Mouse (Mus musculus) MEL (cell line): ENCODE results near the gene Epha4. TPM values are rescaled to one million over a fixed set of nuclear protein-coding genes. Genes with fewer than 3 reads are reported as not detected.

Source experiments
- DNase-seq: peaks from one replicate; pipeline ENCODE4 v3.0.0; 2011; ENCODE audit warnings: low read depth, low spot score
- H3K27ac ChIP-seq: 2 replicates; pipeline ENCODE4 v1.5.1; 2012; ENCODE audit warnings: low read depth, mild to moderate bottlenecking, control low read depth, low read length, moderate library complexity; ENCODE audit not compliant: control insufficient read depth
- H3K27me3 ChIP-seq, 2 experiments: fragments of 150-350 bp in 1 of 2; sonication (generic) in 1 of 2; 2 replicates each; pipeline ENCODE4 v1.6.1; 2012; ENCODE audit warnings: low read length in 2 of 2, mild to moderate bottlenecking in 2 of 2, improper control_type of control experiment in 1 of 2, moderate library complexity in 1 of 2; ENCODE audit not compliant: insufficient read depth in 2 of 2, control insufficient read depth in 1 of 2
- H3K36me3 ChIP-seq, 2 experiments: 2 replicates each; pipeline ENCODE4 v1.6.1; 2012 to 2014; ENCODE audit warnings: low read length in 2 of 2, improper control_type of control experiment in 1 of 2, inconsistent platforms in 1 of 2, mild to moderate bottlenecking in 1 of 2; ENCODE audit not compliant: insufficient read depth in 2 of 2, control insufficient read depth in 1 of 2
- H3K4me1 ChIP-seq, 2 experiments: fragments of 150-350 bp in 1 of 2; sonication (generic) in 1 of 2; 2 replicates each; pipeline ENCODE4 v1.6.1; 2012; ENCODE audit warnings: low read length in 2 of 2, improper control_type of control experiment in 1 of 2, mild to moderate bottlenecking in 1 of 2; ENCODE audit not compliant: insufficient read depth in 2 of 2, control insufficient read depth in 1 of 2
- H3K4me3 ChIP-seq, 2 experiments: fragments of 150-350 bp in 1 of 2; sonication (generic) in 1 of 2; 2 replicates each; pipeline ENCODE4 v1.5.1; 2012; ENCODE audit warnings: low read depth in 2 of 2, low read length in 2 of 2, mild to moderate bottlenecking in 2 of 2, moderate library complexity in 2 of 2, control low read depth in 1 of 2, improper control_type of control experiment in 1 of 2; ENCODE audit not compliant: control insufficient read depth in 1 of 2, insufficient read depth in 1 of 2
- H3K79me2 ChIP-seq: 2 replicates; pipeline ENCODE4 v1.6.1; 2012; ENCODE audit warnings: mild to moderate bottlenecking, low read length, moderate library complexity; ENCODE audit not compliant: control insufficient read depth, poor library complexity, insufficient read depth
- H3K9ac ChIP-seq: 2 replicates; pipeline ENCODE4 v1.6.1; 2012; ENCODE audit warnings: low read depth, mild to moderate bottlenecking, control low read depth, low read length, moderate library complexity; ENCODE audit not compliant: control insufficient read depth, poor library complexity, severe bottlenecking
- H3K9me3 ChIP-seq: fragments of 150-350 bp; sonication (generic); replicated peaks from 2 replicates; pipeline ENCODE4 v1.6.1; 2012; ENCODE audit warnings: mild to moderate bottlenecking, low read length, improper control_type of control experiment, moderate library complexity; ENCODE audit not compliant: insufficient read depth
- BHLHE40 ChIP-seq: IDR thresholded peaks from 2 replicates; pipeline ENCODE4 v1.6.1; 2012; ENCODE audit warnings: low read depth, mild to moderate bottlenecking, inconsistent platforms, low read length, improper control_type of control experiment, borderline replicate concordance
- CHD1 ChIP-seq: IDR thresholded peaks from 2 replicates; pipeline ENCODE4 v1.6.1; 2012; ENCODE audit warnings: low read depth, mild to moderate bottlenecking, inconsistent platforms, low read length, improper control_type of control experiment
- CHD2 ChIP-seq: IDR thresholded peaks from 2 replicates; pipeline ENCODE4 v1.6.1; 2011; ENCODE audit warnings: low read length, improper control_type of control experiment
- CTCF ChIP-seq, 3 experiments: IDR thresholded peaks in 2 of 3; conservative IDR thresholded peaks in 1 of 3; 2 replicates each; pipeline ENCODE4 v1.5.1; 2011 to 2012; ENCODE audit warnings: low read length in 3 of 3, low read depth in 2 of 3, mild to moderate bottlenecking in 2 of 3, improper control_type of control experiment in 1 of 3, inconsistent platforms in 1 of 3, mixed read lengths in 1 of 3, moderate library complexity in 1 of 3; ENCODE audit not compliant: control insufficient read depth in 1 of 3, insufficient read depth in 1 of 3, poor library complexity in 1 of 3, severe bottlenecking in 1 of 3
- EP300 ChIP-seq, 2 experiments: IDR thresholded peaks; 2 replicates each; pipeline ENCODE4 v1.6.1; 2011; ENCODE audit warnings: improper control_type of control experiment in 2 of 2, low read length in 2 of 2, low read depth in 1 of 2, mild to moderate bottlenecking in 1 of 2
- ETS1 ChIP-seq: IDR thresholded peaks from 2 replicates; pipeline ENCODE4 v1.6.1; 2012; ENCODE audit warnings: low read depth, mild to moderate bottlenecking, inconsistent platforms, low read length, improper control_type of control experiment, moderate library complexity
- GATA1 ChIP-seq: IDR thresholded peaks from 2 replicates; pipeline ENCODE4 v1.6.1; 2011; ENCODE audit warnings: low read depth, low read length, improper control_type of control experiment
- JUND ChIP-seq: IDR thresholded peaks from 2 replicates; pipeline ENCODE4 v1.6.1; 2011; ENCODE audit warnings: low read depth, mild to moderate bottlenecking, improper control_type of control experiment, low read length
- KAT2A ChIP-seq: conservative IDR thresholded peaks from 2 replicates; pipeline ENCODE4 v1.6.1; 2012; ENCODE audit warnings: low read depth, low read length, improper control_type of control experiment, inconsistent platforms
- MAFK ChIP-seq: IDR thresholded peaks from 2 replicates; pipeline ENCODE4 v1.6.1; 2011; ENCODE audit warnings: low read depth, mild to moderate bottlenecking, low read length, improper control_type of control experiment, borderline replicate concordance
- MAZ ChIP-seq: IDR thresholded peaks from 2 replicates; pipeline ENCODE4 v1.6.1; 2012; ENCODE audit warnings: low read depth, mild to moderate bottlenecking, inconsistent platforms, low read length, improper control_type of control experiment
- MEF2A ChIP-seq: IDR thresholded peaks from 2 replicates; pipeline ENCODE4 v1.6.1; 2014; ENCODE audit warnings: low read depth, mild to moderate bottlenecking, inconsistent platforms, low read length, improper control_type of control experiment; ENCODE audit not compliant: poor library complexity, insufficient replicate concordance, severe bottlenecking; ENCODE audit errors: extremely low read depth
- MXI1 ChIP-seq: IDR thresholded peaks from 2 replicates; pipeline ENCODE4 v1.6.1; 2011; ENCODE audit warnings: mild to moderate bottlenecking, low read depth, low read length, improper control_type of control experiment
- MYB ChIP-seq: IDR thresholded peaks from 2 replicates; pipeline ENCODE4 v1.6.1; 2011; ENCODE audit warnings: mild to moderate bottlenecking, low read depth, low read length, improper control_type of control experiment
- NRF1 ChIP-seq: IDR thresholded peaks from 2 replicates; pipeline ENCODE4 v1.6.1; 2014; ENCODE audit warnings: low read depth, mild to moderate bottlenecking, inconsistent platforms, low read length, improper control_type of control experiment, moderate library complexity; ENCODE audit not compliant: poor library complexity, insufficient read depth, severe bottlenecking
- POLR2A ChIP-seq, 2 experiments: IDR thresholded peaks; 2 replicates each; pipeline ENCODE4 v1.6.1; 2011 to 2012; ENCODE audit warnings: low read length in 2 of 2, mild to moderate bottlenecking in 2 of 2, control low read depth in 1 of 2, improper control_type of control experiment in 1 of 2, low read depth in 1 of 2, moderate library complexity in 1 of 2; ENCODE audit not compliant: control insufficient read depth in 1 of 2, insufficient read depth in 1 of 2, poor library complexity in 1 of 2
- RAD21 ChIP-seq: IDR thresholded peaks from 2 replicates; pipeline ENCODE4 v1.6.1; 2011; ENCODE audit warnings: mild to moderate bottlenecking, low read depth, low read length, improper control_type of control experiment
- SIN3A ChIP-seq: IDR thresholded peaks from 2 replicates; pipeline ENCODE4 v1.6.1; 2012; ENCODE audit warnings: low read length, improper control_type of control experiment, inconsistent platforms
- TBP ChIP-seq: IDR thresholded peaks from 2 replicates; pipeline ENCODE4 v1.8.0; 2011; ENCODE audit warnings: low read depth, low read length, improper control_type of control experiment
- TCF12 ChIP-seq: IDR thresholded peaks from 2 replicates; pipeline ENCODE4 v1.6.1; 2014; ENCODE audit warnings: low read depth, mild to moderate bottlenecking, inconsistent platforms, low read length, improper control_type of control experiment, moderate library complexity
- UBTF ChIP-seq: IDR thresholded peaks from 2 replicates; pipeline ENCODE4 v1.6.1; 2012; ENCODE audit warnings: low read depth, mild to moderate bottlenecking, inconsistent platforms, low read length, improper control_type of control experiment, moderate library complexity, borderline replicate concordance; ENCODE audit not compliant: insufficient read depth
- USF1 ChIP-seq: IDR thresholded peaks from 2 replicates; pipeline ENCODE4 v1.6.1; 2014; ENCODE audit warnings: low read depth, mild to moderate bottlenecking, inconsistent platforms, low read length, improper control_type of control experiment, moderate library complexity
- USF2 ChIP-seq, 2 experiments: IDR thresholded peaks; 2 replicates each; pipeline ENCODE4 v1.6.1; 2011 to 2012; ENCODE audit warnings: improper control_type of control experiment in 2 of 2, low read length in 2 of 2, borderline replicate concordance in 1 of 2, inconsistent platforms in 1 of 2, low read depth in 1 of 2, mild to moderate bottlenecking in 1 of 2; ENCODE audit not compliant: insufficient read depth in 1 of 2
- ZNF384 ChIP-seq: IDR thresholded peaks from 2 replicates; pipeline ENCODE4 v1.6.1; 2012; ENCODE audit warnings: low read depth, mild to moderate bottlenecking, inconsistent platforms, low read length, improper control_type of control experiment
- polyA plus RNA-seq, 2 experiments: library from polyadenylated mRNA; stranded (reverse) in 1 of 2; unstranded in 1 of 2; fragments of >175 nt in 1 of 2; fragments of >200 nt in 1 of 2; gene quantifications; 2 replicates each; pipeline versions ENCODE4 v1.2.1 to v1.2.4; 2012; ENCODE audit warnings: low replicate concordance in 2 of 2, low read depth in 1 of 2; ENCODE audit not compliant: insufficient read length in 2 of 2, insufficient read depth in 1 of 2, missing spikeins in 1 of 2
- total RNA-seq: library from RNA; depleted of rRNA; stranded (reverse); fragments of 300-350 nt; gene quantifications from 2 replicates; pipeline ENCODE4 v1.2.3, GENCODE M21; 2012

Gene Epha4
- total and polyA plus RNA-seq, 3 experiments, result not detected

- H3K9ac ChIP-seq, result no peak overlapping the region
- H3K79me2 ChIP-seq, result no peaks in the 10 kb centered on the region
- DNase-seq, result no peak
- H3K27ac ChIP-seq, result no peak overlapping the region
- TF ChIP-seq UBTF (no peak), ZNF384 (no peak), CHD1 (no peak), SIN3A (no peak), MXI1 (no peak), TBP (no peak), GATA1 (no peak), MAZ (no peak), USF2 (IDR thresholded peaks at IDR 0.05; ENCODE audit: borderline replicate concordance in 1 of 2, insufficient read depth in 1 of 2, low read depth in 1 of 2, low read length in 2 of 2) (no peak), USF1 (no peak), KAT2A (no peak), CHD2 (no peak), POLR2A (IDR thresholded peaks at IDR 0.05; ENCODE audit: control insufficient read depth in 1 of 2, insufficient read depth in 1 of 2, low read depth in 1 of 2, low read length in 2 of 2, poor library complexity in 1 of 2) (no peak)
- H3K4me1 ChIP-seq, result no peaks in the 10 kb centered on the region
- H3K4me3 ChIP-seq, result no peak overlapping the region
- H3K9me3 ChIP-seq, result no peaks in the 10 kb centered on the region
- H3K27me3 ChIP-seq, result no peaks in the 10 kb centered on the region
- H3K36me3 ChIP-seq, result no peaks in the 10 kb centered on the region
Measured at GRCm38 (mm10) chr1:77473446-77474376, 41.2 kb downstream of the Epha4 start.

GRCm38 (mm10) chr1:77472566-77472965 is 42.3 kb downstream of the Epha4 start:
- no peaks in the 10 kb centered on the region for H3K4me1 ChIP-seq
- H3K9me3 ChIP-seq, result no peaks in the 10 kb centered on the region
- no peaks in the 10 kb centered on the region for H3K36me3 ChIP-seq
- H3K27ac ChIP-seq, result no peak overlapping the region
- no peak for DNase-seq
- TF ChIP-seq TCF12, result no peak
- no peak for TF ChIP-seq SIN3A
- TF ChIP-seq GATA1, result no peak
- no peak for TF ChIP-seq MXI1
- no peak for TF ChIP-seq ETS1
- TF ChIP-seq KAT2A, result no peak
- no peak for TF ChIP-seq USF1
- no peak for TF ChIP-seq MAFK
- no peak for TF ChIP-seq RAD21
- no peak for TF ChIP-seq MEF2A
- no peak for TF ChIP-seq ZNF384
- TF ChIP-seq CHD2, result no peak
- TF ChIP-seq CTCF (IDR thresholded peaks at IDR 0.05 in 2 of 3, conservative IDR thresholded peaks at IDR 0.05 in 1 of 3; ENCODE audit: control insufficient read depth in 1 of 3, insufficient read depth in 1 of 3, low read depth in 2 of 3, low read length in 3 of 3, poor library complexity in 1 of 3, severe bottlenecking in 1 of 3), result no peak
- TF ChIP-seq NRF1, result no peak
- TF ChIP-seq MYB, result no peak
- no peak for TF ChIP-seq JUND
- TF ChIP-seq BHLHE40, result no peak
- TF ChIP-seq EP300 (IDR thresholded peaks at IDR 0.05; ENCODE audit: low read depth in 1 of 2, low read length in 2 of 2), result no peak
- TF ChIP-seq, all 39 proteins: peak for 0
- Histone ChIP-seq H3K9ac (no peak overlapping the region), H3K4me3 (no peak overlapping the region), H3K79me2 (no peaks in the 10 kb centered on the region), H3K27me3 (no peaks in the 10 kb centered on the region)
